Mouse (Mus musculus) fat pad, adult 2 months (tissue): ENCODE data around the gene Gm45234.
A peak's percentile ranks its signal among the peaks of the same experiment; 100 is the strongest.

ENCODE experiments used
- DNase-seq: peaks from one replicate; pipeline ENCODE4 v3.0.0-alpha.2; 2011; ENCODE audit warnings: low read depth, low spot score; ENCODE audit errors: extremely low read depth

Gm45234 gene

DNA sequence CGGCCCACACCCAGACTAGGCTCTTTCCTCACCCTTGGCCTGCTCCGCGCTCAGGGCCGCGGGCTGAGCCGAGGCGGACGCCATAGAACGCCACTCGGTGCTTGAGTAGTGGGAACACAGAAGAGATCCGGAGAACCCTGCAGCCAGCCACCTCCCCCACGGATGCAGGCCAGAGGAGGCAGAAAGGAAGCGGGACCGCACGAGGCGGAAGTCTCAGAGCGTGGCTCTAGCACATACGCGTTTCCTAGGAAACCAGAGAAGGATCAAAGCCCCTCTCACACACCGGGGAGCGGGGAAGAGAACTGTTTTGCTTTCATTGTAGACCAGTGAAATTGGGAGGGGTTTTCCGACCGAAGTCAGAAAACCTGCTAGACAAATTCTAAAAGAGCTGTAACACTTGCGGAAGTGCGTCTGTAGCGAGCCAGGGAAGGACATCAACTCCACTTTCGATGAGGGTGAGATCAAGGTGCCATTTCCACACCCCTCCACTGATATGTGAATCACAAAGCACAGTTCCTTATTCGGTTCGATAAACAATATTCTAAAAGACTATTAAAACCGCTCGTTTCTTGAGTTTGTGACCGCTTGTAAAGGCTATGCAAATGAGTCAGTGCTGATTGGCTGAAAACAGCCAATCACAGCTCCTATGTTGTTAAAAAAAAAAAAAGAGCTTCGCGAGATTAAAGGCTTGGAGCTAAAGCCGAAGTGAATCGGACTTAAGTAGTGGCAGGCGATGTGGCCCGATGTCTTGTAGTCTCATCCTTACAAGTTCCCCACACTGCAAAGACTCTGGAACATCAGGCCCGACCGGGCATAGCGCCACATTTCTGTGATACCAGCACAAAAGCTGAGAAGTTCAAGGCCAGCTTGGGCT, 14.7 kb downstream of the Gm45234 start, which contains the start of gene Grcc10:
TSS of gene Grcc10 (minus strand) at position 487 of the 874 bp plus-strand sequence.
- peak; percentile 65 for DNase-seq

GRCm38 (mm10) chr6:124740211-124740887, 15.5 kb downstream of the Gm45234 start:
- no peak for DNase-seq

DNA sequence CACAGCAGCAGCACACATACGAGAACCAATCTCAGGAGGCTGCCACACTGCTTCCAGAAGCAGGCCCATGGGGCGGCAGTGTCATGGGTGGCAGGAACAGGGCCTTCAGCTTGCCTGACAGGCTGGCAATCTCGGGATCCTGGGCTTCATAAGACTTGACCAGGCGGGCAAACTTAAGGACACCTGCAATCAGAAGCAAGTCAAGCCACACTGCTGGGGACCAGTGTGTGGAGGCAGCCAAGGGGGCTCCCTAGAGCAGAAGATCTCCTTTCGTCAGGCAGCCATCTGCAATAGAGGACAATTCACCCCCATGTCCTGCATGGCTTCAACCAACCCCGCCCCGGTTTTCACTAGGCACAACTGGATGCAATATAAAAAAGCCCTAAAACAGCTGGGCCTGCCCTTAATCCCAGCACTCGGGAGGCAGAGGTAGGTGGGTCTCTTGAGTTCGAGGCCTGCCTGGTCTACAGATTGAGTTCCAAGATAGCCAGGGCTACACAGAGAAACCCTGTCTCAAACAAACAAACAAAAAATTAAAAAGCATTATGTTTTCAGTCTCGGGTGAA, 16.5 kb downstream of the Gm45234 start:
- no peak for DNase-seq

GRCm38 (mm10) chr6:124738511-124739023, 17.3 kb downstream of the Gm45234 start, which contains the start of gene Ptpn6:
Gene Ptpn6 (minus strand): TSS chr6:124738714.
- DNase-seq, result peak; percentile 74

- no peak for DNase-seq
These were observed 18.8 kb downstream of the Gm45234 start for GRCm38 (mm10) chr6:124737040-124737439.

GRCm38 (mm10) chr6:124734417-124734816, 21.4 kb downstream of the Gm45234 start:
- no peak for DNase-seq

GRCm38 (mm10) chr6:124732476-124733370, 23.1 kb downstream of the Gm45234 start:
- DNase-seq, result no peak

DNA sequence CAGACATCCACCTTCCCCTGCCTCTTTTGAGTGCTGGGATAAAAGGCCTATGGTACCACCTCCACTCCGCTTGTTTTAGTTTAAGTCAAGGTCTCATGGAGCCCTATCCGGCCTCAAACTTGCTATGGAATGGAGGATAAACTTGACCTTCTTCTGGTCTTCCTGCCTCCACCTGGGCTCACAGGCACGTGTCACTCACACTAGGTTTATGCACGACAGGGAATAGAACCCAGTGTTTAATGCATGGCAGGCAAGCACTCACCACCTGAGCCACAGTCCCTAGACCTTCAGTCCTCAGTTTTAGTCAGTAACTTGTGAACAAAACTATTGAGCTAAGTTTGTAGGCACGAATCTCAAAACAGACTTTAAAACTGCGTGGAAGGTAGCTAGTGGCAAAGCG, 24.8 kb downstream of the Gm45234 start:
- DNase-seq, result no peak

GRCm38 (mm10) chr6:124729850-124730705, 25.7 kb downstream of the Gm45234 start:
- DNase-seq, result no peak

DNA sequence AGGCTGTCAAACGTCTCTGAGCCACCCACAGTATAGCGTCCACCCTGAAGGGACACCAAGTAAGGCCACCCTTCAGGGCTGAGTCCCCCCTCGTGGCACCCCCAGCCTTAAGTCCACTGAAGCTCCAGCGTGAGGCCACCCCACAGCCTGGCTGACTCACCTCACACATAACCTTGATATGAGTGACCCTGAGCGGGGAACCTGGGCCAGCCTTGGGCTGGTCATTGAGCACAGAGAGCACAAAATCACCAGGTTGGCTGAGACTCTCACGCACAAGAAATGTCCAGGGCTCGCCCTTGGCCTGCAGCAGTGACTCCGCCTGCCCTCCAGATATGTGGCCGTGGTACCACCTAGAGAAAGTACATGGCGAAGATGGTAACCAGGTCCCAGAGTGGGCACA, 27.2 kb downstream of the Gm45234 start:
- no peak for DNase-seq

- DNase-seq, result no peak
These were observed 31.3 kb downstream of the Gm45234 start for GRCm38 (mm10) chr6:124724472-124724871.

DNA sequence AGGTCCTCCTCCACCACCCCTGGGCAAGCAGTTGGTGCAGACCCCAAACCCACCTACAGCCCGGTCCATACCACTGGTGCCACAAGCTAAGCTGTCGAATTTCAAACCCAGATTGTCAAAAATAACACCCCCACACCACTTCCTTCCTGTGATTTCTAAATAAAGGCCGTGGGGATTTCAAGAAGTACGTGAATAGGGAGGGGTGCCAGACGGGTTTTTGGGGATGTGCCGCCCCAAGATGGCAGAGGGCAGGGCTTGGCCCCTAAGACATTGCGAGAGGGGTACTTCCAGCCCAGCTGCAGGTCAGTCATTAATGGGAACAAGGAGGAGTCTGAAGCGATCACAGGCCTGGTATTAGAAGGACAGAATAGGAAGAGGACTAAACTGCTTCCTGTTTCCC, 32.3 kb downstream of the Gm45234 start:
- no peak for DNase-seq

- no peak for DNase-seq
These were observed 32.8 kb downstream of the Gm45234 start for GRCm38 (mm10) chr6:124722876-124723473.

- DNase-seq, result no peak
These were observed 34.9 kb downstream of the Gm45234 start for GRCm38 (mm10) chr6:124720904-124721303.

GRCm38 (mm10) chr6:124719354-124719978, 36.4 kb downstream of the Gm45234 start:
- DNase-seq, result no peak

- DNase-seq, result peak; percentile 43
These were observed 37.1 kb downstream of the Gm45234 start for GRCm38 (mm10) chr6:124718703-124719102.

DNA sequence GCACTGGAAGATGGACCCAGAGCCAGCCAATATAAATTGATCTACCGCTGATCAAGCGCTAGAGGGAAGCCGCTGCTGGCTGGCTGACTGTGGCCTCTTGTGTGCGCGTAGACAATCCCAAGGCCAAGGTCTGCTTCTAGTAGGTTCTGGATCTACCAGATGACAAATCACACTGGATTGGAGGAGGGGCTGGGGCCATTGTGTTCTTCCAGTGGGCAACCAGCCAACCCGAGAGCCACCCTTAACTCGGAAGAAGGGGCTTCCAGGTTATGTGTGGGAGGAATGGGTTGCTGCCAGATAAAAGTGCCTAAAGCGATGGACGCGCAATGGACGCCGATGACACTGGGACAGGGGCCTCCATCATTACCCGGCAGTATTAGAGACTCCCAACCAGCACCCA, 37.9 kb downstream of the Gm45234 start:
- no peak for DNase-seq

- DNase-seq, result no peak
These were observed 38.8 kb downstream of the Gm45234 start for GRCm38 (mm10) chr6:124716864-124717490.
